Mouse (Mus musculus) heart, postnatal 0 days (tissue): ENCODE data around the gene Vangl1.

ENCODE experiments used
- CTCF ChIP-seq: IDR thresholded peaks from 2 replicates; pipeline ENCODE4 v1.5.1; 2016; ENCODE audit warnings: antibody characterized with exemption, control low read depth, low read depth
- EP300 ChIP-seq: IDR thresholded peaks from 2 replicates; pipeline ENCODE4 v1.6.1; 2016; ENCODE audit warnings: antibody characterized with exemption, low read depth

DNA sequence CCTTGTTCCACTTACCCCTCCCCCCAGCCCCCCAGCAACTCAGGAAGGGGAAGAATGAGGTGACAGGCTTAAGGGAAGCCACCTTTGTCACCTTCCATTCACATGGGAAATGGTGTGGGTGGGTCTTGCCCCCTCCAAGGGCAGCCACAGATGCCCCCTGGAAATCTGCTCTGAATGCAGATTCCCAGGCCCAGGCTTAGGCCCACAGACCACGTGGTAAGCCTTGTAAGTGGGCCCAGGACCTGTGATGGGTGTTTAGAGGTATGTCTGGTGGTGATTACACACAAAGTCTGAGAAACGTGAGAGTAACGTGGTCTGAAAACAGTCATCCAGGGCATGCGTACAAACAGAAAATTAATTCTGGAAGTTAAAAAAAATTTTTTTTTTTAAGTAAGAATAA is 39.6 kb downstream of the Vangl1 start:
- TF ChIP-seq CTCF (no peak), EP300 (no peak)
